Mouse (Mus musculus) testis, adult 2 months (tissue): Measurements from ENCODE around the gene Tpcn1.

Source experiments
- CTCF ChIP-seq: fragments of 200-500 bp; IDR thresholded peaks from 2 replicates; pipeline ENCODE4 v1.5.1; 2012; ENCODE audit warnings: low read depth, mild to moderate bottlenecking, inconsistent platforms, low read length, moderate library complexity; ENCODE audit not compliant: control insufficient read depth, insufficient read depth, insufficient replicate concordance
- POLR2A ChIP-seq: fragments of 200-500 bp; IDR thresholded peaks from 2 replicates; pipeline ENCODE4 v1.6.1; 2012; ENCODE audit warnings: low read depth, mild to moderate bottlenecking, inconsistent platforms, low read length, moderate library complexity; ENCODE audit not compliant: control insufficient read depth

GRCm38 (mm10) chr5:120587616-120587926, 902 bp downstream of the Tpcn1 start:
- TF ChIP-seq POLR2A (no peak), CTCF (no peak)
